In the genomic region with DNA sequence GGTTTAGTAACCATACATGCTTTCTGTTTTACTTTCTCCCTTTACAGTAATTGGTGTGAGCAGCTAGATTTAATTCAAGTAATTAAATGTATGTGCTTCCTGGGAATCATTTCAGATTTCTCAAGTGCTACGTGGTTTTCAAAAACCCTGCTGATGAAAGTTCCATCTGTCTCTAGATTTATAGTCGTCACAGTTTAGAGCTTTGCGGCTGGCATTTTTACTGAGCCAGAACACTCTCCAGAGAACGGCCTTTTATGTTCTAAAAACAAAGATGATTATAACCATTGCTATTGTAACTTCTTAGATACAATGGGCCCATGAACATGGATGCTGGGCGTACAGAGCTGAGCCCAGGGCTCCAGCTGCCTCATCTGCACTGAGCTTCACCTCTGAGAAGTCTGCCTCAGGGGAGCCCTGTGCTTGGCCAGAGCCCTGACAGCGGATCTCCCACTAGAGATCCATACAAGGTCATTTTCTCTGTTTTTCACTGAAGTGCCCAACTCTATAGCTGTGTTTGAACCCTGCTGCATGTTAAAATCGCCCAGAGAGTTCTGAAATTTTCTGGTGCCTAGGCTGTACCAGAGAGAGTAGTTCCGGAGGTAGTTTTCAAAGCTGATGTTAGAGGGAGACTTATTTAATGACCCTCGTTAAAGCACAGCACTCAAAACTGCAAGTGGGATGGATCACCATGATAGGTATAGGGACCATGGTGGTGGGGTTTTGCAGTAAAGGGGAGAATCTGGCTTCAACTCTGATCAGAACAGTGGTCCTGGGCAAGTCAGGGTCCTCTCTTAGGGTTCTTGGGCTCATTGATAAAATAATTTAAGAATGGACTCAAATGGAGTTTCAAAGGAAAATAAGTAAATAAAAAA, we compare ENCODE assay signal across 20 mouse cellular contexts. TPM values are rescaled to one million over a fixed set of nuclear protein-coding genes. Genes with fewer than 3 reads are reported as not detected.
DNase-seq lines count a peak whose midpoint lies in the region; ATAC-seq and TF ChIP-seq lines count a peak whose summit lies in the region.
"Had no signal": no experiment of that assay in that cellular context is flagged by ENCODE, and none has a peak within 500 bp of the region (broad histone marks: within the 10 kb centered on the region; RNA-seq: fewer than 3 reads in every experiment).

No protein-coding gene starts in this region.

- no peak for TF ChIP-seq CTCF in layer of hippocampus, adult 2 months (conservative IDR thresholded peaks at IDR 0.05)

- peaks cover 24% of the 10 kb centered on the region for H3K4me1 ChIP-seq in limb, embryonic 11.5 days (ENCODE audit: control insufficient read depth, insufficient read depth, low read length)
- H3K4me1 ChIP-seq in neural tube, embryonic 15.5 days: peaks cover 22% of the 10 kb centered on the region
- H3K4me1 ChIP-seq: heart, embryonic 12.5 days; liver, embryonic 13.5 days had no signal

- no peaks in the 10 kb centered on the region for H3K36me3 ChIP-seq in limb, embryonic 11.5 days (ENCODE audit: control insufficient read depth, insufficient read depth, low read length)
- H3K36me3 ChIP-seq in neural tube, embryonic 15.5 days: no peaks in the 10 kb centered on the region
- H3K36me3 ChIP-seq: heart, embryonic 12.5 days; liver, embryonic 13.5 days had no signal

- H3K9ac ChIP-seq in limb, embryonic 11.5 days (ENCODE audit: low read length): 0 out of 2 replicates have a peak overlapping the region, but pooled peaks have one; percentile 18
- H3K9ac ChIP-seq in neural tube, embryonic 15.5 days (replicated peaks): no peak overlapping the region
- H3K9ac ChIP-seq: heart, embryonic 12.5 days; liver, embryonic 13.5 days had no signal

- no peak overlapping the region for H3K4me3 ChIP-seq in layer of hippocampus, adult 2 months
- no peak overlapping the region for H3K4me3 ChIP-seq in limb, embryonic 11.5 days (ENCODE audit: low read depth, low read length)
- H3K4me3 ChIP-seq in neural tube, embryonic 15.5 days (replicated peaks): no peak overlapping the region
- H3K4me3 ChIP-seq: heart, embryonic 12.5 days; liver, embryonic 13.5 days had no signal

- 24% methylated on average over 9 of the region's 9 CpGs for WGBS in limb, embryonic 11.5 days
- 15% methylated on average over 9 of the region's 9 CpGs for WGBS in neural tube, embryonic 15.5 days

- no peaks in the 10 kb centered on the region for H3K27me3 ChIP-seq in limb, embryonic 11.5 days (ENCODE audit: control insufficient read depth, insufficient read depth, low read length)
- no peaks in the 10 kb centered on the region; the same call in 1 of the 2 replicates for H3K27me3 ChIP-seq in neural tube, embryonic 15.5 days (replicated peaks)
- H3K27me3 ChIP-seq: CH12.LX; liver, embryonic 13.5 days had no signal

- no peaks in the 10 kb centered on the region for H3K9me3 ChIP-seq in limb, embryonic 11.5 days (ENCODE audit: control insufficient read depth, low read length)
- no peaks in the 10 kb centered on the region for H3K9me3 ChIP-seq in neural tube, embryonic 15.5 days (replicated peaks)
- H3K9me3 ChIP-seq: heart, embryonic 12.5 days; liver, embryonic 13.5 days had no signal

- no peak overlapping the region for H3K4me2 ChIP-seq in limb, embryonic 11.5 days (ENCODE audit: low read depth, severe bottlenecking)
- H3K4me2 ChIP-seq in neural tube, embryonic 15.5 days: no peak overlapping the region
- H3K4me2 ChIP-seq: heart, embryonic 12.5 days; liver, embryonic 13.5 days had no signal

- ATAC-seq in limb, embryonic 11.5 days (ENCODE audit: insufficient number of reproducible peaks, low FRiP score, low TSS enrichment, low read depth): no peak; the same call in 1 of the 2 replicates
- ATAC-seq in neural tube, embryonic 15.5 days (ENCODE audit: low FRiP score): no peak; the same call in 1 of the 2 replicates
- ATAC-seq in activated CD4-positive, CD25-positive, alpha-beta regulatory T cell, adult 4 months: no peak

- peak overlapping the region; percentile 85 for H3K27ac ChIP-seq in layer of hippocampus, adult 2 months
- peak overlapping the region; percentile 56 for H3K27ac ChIP-seq in limb, embryonic 11.5 days (replicated peaks; ENCODE audit: low read depth, low read length)
- H3K27ac ChIP-seq in neural tube, embryonic 15.5 days (replicated peaks): peak overlapping the region; percentile 33; the same call in 1 of the 2 replicates
- H3K27ac ChIP-seq: liver, embryonic 13.5 days had no signal

- DNase-seq in embryo, embryonic 11 days: peak; percentile 35
- no peak for DNase-seq in embryo, embryonic 10 days (ENCODE audit: low spot score)
- peak in 1 of 2 experiments; percentile 32 for DNase-seq in layer of hippocampus, adult 2 months (ENCODE audit: low spot score in 2 of 2)
- no peak for DNase-seq in layer of hippocampus, adult 9-11 months
- peak; percentile 50 for DNase-seq in limb, embryonic 11.5 days (ENCODE audit: low spot score)
- DNase-seq in MN1 (ENCODE audit: low spot score): no peak
- DNase-seq: adrenal gland, postnatal 36 days; cerebellum, adult 11 months; cerebellum, postnatal 36 days; heart, postnatal 36 days; kidney, adult 9 months; liver, embryonic 13.5 days had no signal

RNA-seq across cellular contexts. Expression of gene Dnah14, which starts 15.2 kb away (rescaled TPM):
- total RNA-seq in layer of hippocampus, adult 2 months (2021): under 1 TPM; 0.76 to 0.82 TPM
- polyA plus RNA-seq in limb, embryonic 11.5 days (2014; fragmentation: Nextera tagmentation; extraction: Ambion mirVana): 1.8 and 1.9 TPM in 2 replicates
- 0.29 and 0.61 TPM in 2 replicates for polyA plus RNA-seq in neural tube, embryonic 15.5 days (2015; fragmentation: Nextera tagmentation; extraction: Ambion mirVana)
- polyA plus RNA-seq in activated CD4-positive, CD25-positive, alpha-beta regulatory T cell, adult 4 months (2017; shearing (Covaris generic)): 1 to 10 TPM; 3.2 to 4.8 TPM
- total RNA-seq: heart, postnatal 36 days had no signal
- polyA plus RNA-seq: small intestine, adult 2 months had no signal

RNA-seq across cellular contexts. Expression of gene Ccdc121, which starts 49.9 kb away (rescaled TPM):
- total RNA-seq in layer of hippocampus, adult 2 months (2021): under 1 TPM; 0.20 to 0.72 TPM
- polyA plus RNA-seq in limb, embryonic 11.5 days (2014; fragmentation: Nextera tagmentation; extraction: Ambion mirVana): 0.16 TPM in 1 of 2 replicates, not detected in the other
- polyA plus RNA-seq in neural tube, embryonic 15.5 days (2015; fragmentation: Nextera tagmentation; extraction: Ambion mirVana): not detected in 2 replicates
- not detected for polyA plus RNA-seq in activated CD4-positive, CD25-positive, alpha-beta regulatory T cell, adult 4 months (2017; shearing (Covaris generic))
- total RNA-seq: adrenal gland, postnatal 36 days; CH12.LX; gastrocnemius, postnatal 4 days; heart, postnatal 36 days; megakaryocyte, adult 5-6 weeks had no signal
- polyA plus RNA-seq: liver, embryonic 13.5 days; small intestine, adult 2 months; stomach, embryonic 14.5 days had no signal

Comparison
In these comparisons a context has a peak if more than half of its experiments do, and no peak if none do; other contexts are left out.
1. DNase-seq: peak in embryo, embryonic 11 days (single experiment) and limb, embryonic 11.5 days (single experiment); none in embryo, embryonic 10 days (single experiment), layer of hippocampus, adult 9-11 months (single experiment) and MN1 (single experiment).
2. H3K27ac ChIP-seq: peak in every context shown above with its lines; median percentile 85 in layer of hippocampus, adult 2 months; 56 in limb, embryonic 11.5 days; 33 in neural tube, embryonic 15.5 days.